Mouse (Mus musculus) liver, embryonic 14.5 days (tissue): Measurements from ENCODE around the gene Gpha2. TPM values are rescaled to one million over a fixed set of nuclear protein-coding genes. Genes with fewer than 3 reads are reported as not detected.
A peak's percentile ranks its signal among the peaks of the same experiment; 100 is the strongest.

Experiments
- ATAC-seq: fragments of 200-750 bp; cut with Nextera tagmentation; 2 replicates; pipeline ENCODE4 v1.8.0; 2017; ENCODE audit warnings: moderate number of reproducible peaks, mild to moderate bottlenecking, moderate library complexity; ENCODE audit not compliant: insufficient read depth
- DNase-seq, 3 experiments: peaks; one replicate each; pipeline ENCODE4 v3.0.0-alpha.2; 2012 to 2013; ENCODE audit warnings: low read depth in 3 of 3, low spot score in 3 of 3
- H3K27ac ChIP-seq: fragments of 300-500 bp; sonication (generic); 2 replicates; pipeline ENCODE4 v1.5.1; 2014; ENCODE audit warnings: moderate library complexity, mild to moderate bottlenecking, control low read depth, inconsistent platforms
- H3K27me3 ChIP-seq: fragments of 300-500 bp; sonication (generic); 2 replicates; pipeline ENCODE4 v1.6.1; 2014; ENCODE audit warnings: mild to moderate bottlenecking, low read length, moderate library complexity; ENCODE audit not compliant: control insufficient read depth, insufficient read depth
- H3K36me3 ChIP-seq: fragments of 300-500 bp; sonication (generic); replicated peaks from 2 replicates; pipeline ENCODE4 v1.6.1; 2014; ENCODE audit warnings: low read depth; ENCODE audit not compliant: control insufficient read depth, insufficient read depth
- H3K4me1 ChIP-seq, 2 experiments: fragments of 200-500 bp in 1 of 2; fragments of 300-500 bp in 1 of 2; sonication (generic) in 1 of 2; replicated peaks; 2 replicates each; pipeline ENCODE4 v1.6.1; 2012 to 2014; ENCODE audit warnings: antibody characterized with exemption in 1 of 2, inconsistent platforms in 1 of 2, low read length in 1 of 2; ENCODE audit not compliant: control insufficient read depth in 2 of 2, insufficient read depth in 2 of 2
- H3K4me2 ChIP-seq: fragments of 300-500 bp; sonication (generic); 2 replicates; pipeline ENCODE4 v1.6.1; 2014; ENCODE audit warnings: low read depth, mild to moderate bottlenecking, control low read depth, moderate library complexity
- H3K4me3 ChIP-seq, 2 experiments: fragments of 200-500 bp in 1 of 2; fragments of 300-500 bp in 1 of 2; sonication (generic) in 1 of 2; 2 replicates each; pipeline ENCODE4 v1.5.1; 2012 to 2014; ENCODE audit warnings: low read depth in 2 of 2, low read length in 2 of 2, mild to moderate bottlenecking in 2 of 2, control low read depth in 1 of 2, inconsistent platforms in 1 of 2, moderate library complexity in 1 of 2; ENCODE audit not compliant: insufficient read depth in 1 of 2
- H3K9ac ChIP-seq: fragments of 300-500 bp; sonication (generic); replicated peaks from 2 replicates; pipeline ENCODE4 v1.6.1; 2014; ENCODE audit warnings: mild to moderate bottlenecking, control low read depth, moderate library complexity
- H3K9me3 ChIP-seq: fragments of 300-500 bp; sonication (generic); 2 replicates; pipeline ENCODE4 v1.6.1; 2016; ENCODE audit warnings: low read length, mixed read lengths; ENCODE audit not compliant: control insufficient read depth
- CTCF ChIP-seq: IDR thresholded peaks from 2 replicates; pipeline ENCODE4 v1.5.1; 2016; ENCODE audit warnings: antibody characterized with exemption, low read depth, control low read depth
- EP300 ChIP-seq: IDR thresholded peaks from 2 replicates; pipeline ENCODE4 v1.6.1; 2016; ENCODE audit warnings: antibody characterized with exemption, low read depth
- WGBS: fragments of 180-500 bp; shearing (Covaris S2); extraction: QIAGEN DNeasy Blood & Tissue Kit; methylation state at CpG from one replicate; pipeline ENCODE4 v1.1.7; 2014; ENCODE audit not compliant: insufficient replicate concordance; 5-methylcytosine and 5-hydroxymethylcytosine counted together
- polyA plus RNA-seq, 2 experiments: library from polyadenylated mRNA; depleted of rRNA in 1 of 2; stranded (reverse) in 1 of 2; unstranded in 1 of 2; fragments of >200 nt; fragmentation: Nextera tagmentation in 1 of 2; extraction: Ambion mirVana in 1 of 2; gene quantifications; 2 replicates each; pipeline versions ENCODE4 v1.2.1 to v1.2.3; 2012 to 2014

The Gpha2 gene
- polyA plus RNA-seq, 2 experiments = not detected

- no peaks in the 10 kb centered on the region for H3K36me3 ChIP-seq
- H3K4me3 ChIP-seq = no peak overlapping the region
- no peak overlapping the region for H3K9ac ChIP-seq
- H3K9me3 ChIP-seq = no peaks in the 10 kb centered on the region
- peaks cover 0 to 3% of the 10 kb centered on the region in 2 experiments; a peak in 1 of 4 replicates for H3K4me1 ChIP-seq
- no peaks in the 10 kb centered on the region for H3K27me3 ChIP-seq
- H3K4me2 ChIP-seq = no peak overlapping the region
- no peak for TF ChIP-seq EP300
- TF ChIP-seq CTCF = no peak
- DNase-seq (no peak), ATAC-seq (no peak)
- no peak overlapping the region for H3K27ac ChIP-seq
- WGBS = 50% methylated on average over 11 of the region's 11 CpGs
Observed at GRCm38 (mm10) chr19:6267306-6268169, 41.4 kb downstream of the Gpha2 start.

GRCm38 (mm10) chr19:6268170-6268528 is 42.0 kb downstream of the Gpha2 start:
- DNase-seq (peak; percentile 70 to 77 (median 71)), ATAC-seq (peak; percentile 47; the same call in 1 of the 2 replicates)
- no peak overlapping the region for H3K4me3 ChIP-seq
- H3K27me3 ChIP-seq = no peaks in the 10 kb centered on the region
- H3K9me3 ChIP-seq = no peaks in the 10 kb centered on the region
- no peaks in the 10 kb centered on the region for H3K36me3 ChIP-seq
- H3K4me1 ChIP-seq = no peaks in the 10 kb centered on the region; a peak in 1 of 4 replicates
- H3K27ac ChIP-seq = no peak overlapping the region
- no peak overlapping the region for H3K4me2 ChIP-seq
- 13% methylated on average over 8 of the region's 8 CpGs for WGBS
- TF ChIP-seq CTCF (peak; percentile 97), EP300 (no peak)
- H3K9ac ChIP-seq = no peak overlapping the region

GRCm38 (mm10) chr19:6268670-6269132 is 42.5 kb downstream of the Gpha2 start:
- Histone ChIP-seq H3K27me3 (no peaks in the 10 kb centered on the region), H3K4me3 (no peak overlapping the region), H3K36me3 (no peaks in the 10 kb centered on the region), H3K27ac (no peak overlapping the region), H3K4me1 (no peaks in the 10 kb centered on the region; a peak in 1 of 4 replicates), H3K9me3 (no peaks in the 10 kb centered on the region), H3K9ac (no peak overlapping the region), H3K4me2 (no peak overlapping the region)
- DNase-seq (no peak), ATAC-seq (no peak)
- WGBS = 61% methylated on average over 7 of the region's 7 CpGs
- TF ChIP-seq EP300 (no peak), CTCF (no peak)

- no peak for ATAC-seq
Observed at GRCm38 (mm10) chr19:6269798-6270475, 43.8 kb downstream of the Gpha2 start.

GRCm38 (mm10) chr19:6270661-6271060 is 44.5 kb downstream of the Gpha2 start:
- DNase-seq (no peak), ATAC-seq (no peak)
- Histone ChIP-seq H3K4me1 (peaks cover 4 to 5% of the 10 kb centered on the region in 2 experiments), H3K27me3 (no peaks in the 10 kb centered on the region), H3K4me2 (no peak overlapping the region), H3K9me3 (no peaks in the 10 kb centered on the region), H3K27ac (no peak overlapping the region), H3K4me3 (no peak overlapping the region), H3K9ac (no peak overlapping the region), H3K36me3 (no peaks in the 10 kb centered on the region)
- 65% methylated on average over 9 of the region's 9 CpGs for WGBS
- TF ChIP-seq EP300 (no peak), CTCF (no peak)

More at GRCm38 (mm10) chr19:6269798-6270475, 43.8 kb downstream of the Gpha2 start:
- no peak for DNase-seq
- Histone ChIP-seq H3K4me3 (no peak overlapping the region), H3K9me3 (no peaks in the 10 kb centered on the region), H3K36me3 (no peaks in the 10 kb centered on the region), H3K4me2 (no peak overlapping the region), H3K27me3 (no peaks in the 10 kb centered on the region), H3K9ac (no peak overlapping the region), H3K27ac (no peak overlapping the region), H3K4me1 (no peaks in the 10 kb centered on the region; a peak in 1 of 4 replicates)
- TF ChIP-seq EP300 (no peak), CTCF (no peak)
- WGBS = 75% methylated on average over 8 of the region's 8 CpGs
